Mouse (Mus musculus): ENCODE results near the gene Slc6a4.

DNA sequence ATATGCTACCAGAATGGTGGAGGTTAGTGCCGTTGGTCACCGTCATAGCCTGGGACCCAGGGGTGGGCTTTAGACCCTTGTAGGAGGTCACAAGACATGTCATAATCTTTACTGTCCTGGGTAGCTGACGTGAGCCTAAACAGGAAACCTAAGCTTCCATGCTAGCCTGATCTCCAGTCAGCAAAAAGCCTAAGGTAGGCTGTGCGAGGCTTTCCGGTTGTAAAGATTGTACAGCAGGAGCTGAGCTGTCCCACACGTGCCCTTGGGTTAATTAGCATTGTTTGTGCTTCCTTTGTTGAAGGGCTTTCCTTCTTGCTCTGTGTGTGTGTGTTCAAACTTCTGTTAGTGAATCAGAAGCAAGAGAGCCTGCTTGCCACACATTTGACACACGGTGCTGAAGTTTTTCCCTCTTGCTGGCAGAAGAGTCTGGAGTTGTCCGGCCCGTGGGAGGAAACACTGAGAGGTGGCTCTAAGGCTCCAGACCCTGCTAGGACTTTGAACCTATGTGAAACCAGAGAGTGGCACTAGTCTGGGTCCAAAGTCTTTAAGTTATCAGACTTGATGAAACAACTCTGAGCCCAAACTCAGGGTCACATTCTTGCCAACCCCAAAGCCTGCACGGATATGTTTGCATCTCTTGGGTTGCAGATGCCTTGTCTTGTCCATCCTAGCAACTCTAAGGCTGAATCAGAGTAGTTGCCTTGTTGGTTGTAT lies 12.5 kb downstream of the Slc6a4 start:
- TF ChIP-seq CTCF (IDR thresholded peaks at IDR 0.05; ENCODE audit: low read depth): no peak
- no peak for TF ChIP-seq EP300 (IDR thresholded peaks at IDR 0.05; ENCODE audit: low read depth)
